Mouse (Mus musculus): ENCODE measurements around the gene Ube2v1.

Gene Ube2v1

DNA sequence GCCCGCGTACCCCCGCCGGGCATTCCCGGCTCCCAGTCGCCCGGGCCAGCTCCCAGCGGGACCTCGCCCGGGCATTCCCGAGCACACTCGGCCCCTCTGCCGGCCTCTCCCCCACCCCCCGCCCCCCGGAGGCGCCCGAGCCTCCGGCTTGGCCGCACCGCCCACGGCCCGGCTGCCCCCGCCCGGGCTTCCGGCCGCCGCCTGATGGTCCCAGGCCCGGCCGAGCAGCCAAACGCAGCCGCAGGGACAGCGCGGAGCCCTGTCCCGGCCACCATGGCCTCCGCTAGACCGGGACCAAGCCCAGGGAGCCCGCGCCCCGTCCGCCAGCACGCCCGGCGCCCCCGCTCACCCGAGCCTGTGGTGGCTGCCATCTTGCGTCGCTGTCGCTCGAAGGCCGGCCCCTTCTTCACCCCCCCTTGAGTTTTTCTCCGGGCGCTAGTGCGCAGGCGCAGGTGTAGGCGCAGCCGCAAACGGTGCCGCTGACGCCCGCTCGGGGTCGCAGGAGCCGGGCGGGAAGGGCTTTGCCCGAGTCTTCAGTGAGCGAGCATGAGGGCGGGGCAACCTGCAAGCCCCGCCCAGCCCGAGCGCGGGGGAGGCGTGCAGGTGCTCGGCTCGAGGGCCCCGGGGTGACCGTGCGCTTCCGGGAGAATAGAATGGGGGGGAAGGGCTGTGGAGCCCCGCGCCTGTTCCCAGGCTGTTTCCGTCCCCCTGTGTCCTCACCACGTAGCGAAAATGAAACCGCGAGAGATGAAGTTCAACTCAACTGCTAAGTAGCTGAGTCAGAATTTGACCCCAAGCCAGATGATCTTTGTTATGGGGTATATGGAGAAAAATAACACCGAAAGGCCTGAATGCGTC, at the start of gene Ube2v1:
TSS of gene Ube2v1 (minus strand) at position 505 of the 858 bp plus-strand sequence.
- DNase-seq, result peak; percentile 94 to 98

DNA sequence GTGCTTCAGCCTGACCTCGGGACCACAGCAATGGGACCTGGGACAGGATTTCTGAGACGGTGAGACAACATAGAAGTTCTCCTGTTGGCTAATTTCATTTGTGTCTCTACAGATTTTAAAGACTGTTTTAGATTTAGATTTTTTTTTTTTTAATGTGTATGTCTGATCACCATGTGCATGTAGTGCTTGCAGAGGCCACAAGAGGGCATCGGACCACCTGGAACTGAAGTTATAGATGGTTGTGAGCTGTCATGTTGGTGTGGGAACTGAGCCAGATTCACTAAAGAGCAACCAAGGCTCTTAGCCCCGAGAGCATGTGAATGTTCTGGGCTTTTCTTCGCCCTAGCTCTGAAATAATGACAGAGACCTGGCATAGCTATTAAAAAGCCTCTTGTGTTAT, 48.8 kb upstream of the Ube2v1 start:
- DNase-seq, result peak in 1 of 2 experiments; percentile 82

DNA sequence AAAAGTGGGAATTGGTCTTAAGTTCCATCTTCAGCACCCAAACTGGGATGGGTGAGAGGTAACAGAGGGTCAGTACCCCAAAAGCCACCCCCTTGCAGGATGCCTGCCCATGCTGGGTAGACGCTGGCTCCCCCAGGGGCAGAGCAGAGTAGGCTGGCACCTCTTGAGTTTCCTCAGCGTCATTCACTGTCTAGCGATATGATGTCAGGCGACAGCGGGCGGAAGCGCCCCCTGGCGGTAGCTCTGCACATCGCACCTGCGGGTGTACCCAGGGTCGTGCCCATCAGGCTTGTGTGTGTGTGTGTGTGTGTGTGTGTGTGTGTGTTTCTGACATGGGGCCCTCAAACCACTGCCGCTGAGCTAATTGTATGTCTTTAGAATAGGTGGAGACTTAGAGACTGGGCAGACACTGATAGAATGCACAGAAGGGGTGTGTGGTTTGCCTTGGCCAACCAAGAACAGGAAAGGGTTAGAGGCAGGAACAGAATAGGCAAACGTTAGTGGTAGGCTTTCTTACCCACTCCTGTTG, 48.1 kb upstream of the Ube2v1 start:
- DNase-seq, result peak; percentile 84 to 87

DNA sequence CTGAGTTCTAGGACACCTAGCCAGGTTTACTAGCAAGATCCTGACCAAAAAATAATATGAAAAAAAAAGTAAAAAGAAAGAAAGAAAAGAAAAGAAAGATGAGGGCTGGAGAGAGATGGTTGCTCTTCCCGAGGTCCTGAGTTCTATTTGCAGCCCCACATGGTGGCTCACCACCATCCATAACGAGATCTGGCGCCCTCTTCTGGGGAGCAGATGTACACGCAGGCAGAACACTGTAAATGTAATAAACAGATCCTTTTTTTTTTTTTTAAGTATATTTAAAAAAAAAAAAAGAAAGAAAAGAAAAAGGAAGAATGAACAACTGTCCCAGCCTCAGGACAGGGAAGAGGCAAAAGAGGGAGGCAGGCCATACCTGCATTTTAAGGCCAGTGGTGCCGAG, 46.7 kb upstream of the Ube2v1 start:
- DNase-seq, result no peak

DNA sequence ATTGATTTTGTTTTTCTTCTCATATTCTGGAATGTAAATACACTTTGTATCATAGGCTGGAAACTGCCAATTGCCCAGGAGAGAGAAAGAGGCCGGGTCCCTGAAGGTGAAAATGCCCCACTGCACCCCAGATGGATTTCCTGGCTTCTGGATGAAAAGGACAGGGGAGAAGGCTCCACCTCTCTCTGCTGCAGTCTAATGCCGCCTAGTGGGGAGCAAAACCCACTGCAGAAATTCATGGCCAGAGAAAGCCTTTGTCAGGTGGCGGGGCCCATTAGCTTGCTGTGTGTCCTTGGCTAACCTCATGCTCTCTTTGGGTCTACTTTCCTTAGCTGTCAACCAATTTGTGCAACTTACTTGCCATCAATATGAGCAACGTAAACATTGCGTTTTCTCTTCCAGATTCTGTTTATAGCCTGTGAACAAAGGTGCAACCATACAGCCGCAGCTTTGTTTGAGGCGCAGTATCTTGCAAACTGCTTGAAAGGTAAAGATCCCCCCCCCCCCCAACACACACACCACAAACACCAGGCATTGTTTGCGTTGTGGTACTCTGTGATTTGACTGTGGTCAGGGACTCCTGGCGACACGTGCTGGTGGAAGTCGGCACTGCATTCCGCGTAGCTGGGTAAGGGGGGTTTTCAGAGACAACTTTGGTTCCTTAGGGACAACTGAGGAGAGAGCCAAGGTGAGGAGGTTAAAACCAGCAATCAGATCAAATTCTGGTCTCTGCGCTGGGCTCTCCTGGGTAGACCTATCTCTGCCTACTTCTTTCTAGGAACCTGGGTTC, 43.4 kb upstream of the Ube2v1 start:
- DNase-seq, result peak; percentile 54 to 77

DNA sequence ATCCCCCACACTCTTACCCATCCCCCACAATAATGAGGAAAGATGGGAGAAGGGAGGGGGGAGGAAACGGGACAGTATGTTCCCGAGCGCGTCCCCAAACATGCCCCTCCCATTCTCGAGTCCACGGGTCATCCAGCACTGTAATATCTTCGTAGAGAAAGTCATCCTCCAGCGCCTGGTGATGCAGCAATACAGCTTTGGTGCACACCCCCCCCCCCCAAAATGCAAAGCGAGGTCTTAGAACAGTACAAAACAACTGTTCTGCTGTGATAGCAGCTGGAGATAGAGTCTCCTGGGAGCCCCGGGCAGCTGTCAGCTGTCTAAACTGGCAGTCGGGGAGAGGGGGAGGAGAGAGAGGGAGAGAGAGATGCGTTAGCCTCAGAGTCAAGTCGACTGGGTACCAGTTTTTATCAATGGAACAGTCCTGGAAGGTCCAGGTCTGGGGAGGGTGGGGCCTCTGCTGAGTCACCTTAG, 40.4 kb upstream of the Ube2v1 start:
- DNase-seq, result peak in 1 of 2 experiments; percentile 40

DNA sequence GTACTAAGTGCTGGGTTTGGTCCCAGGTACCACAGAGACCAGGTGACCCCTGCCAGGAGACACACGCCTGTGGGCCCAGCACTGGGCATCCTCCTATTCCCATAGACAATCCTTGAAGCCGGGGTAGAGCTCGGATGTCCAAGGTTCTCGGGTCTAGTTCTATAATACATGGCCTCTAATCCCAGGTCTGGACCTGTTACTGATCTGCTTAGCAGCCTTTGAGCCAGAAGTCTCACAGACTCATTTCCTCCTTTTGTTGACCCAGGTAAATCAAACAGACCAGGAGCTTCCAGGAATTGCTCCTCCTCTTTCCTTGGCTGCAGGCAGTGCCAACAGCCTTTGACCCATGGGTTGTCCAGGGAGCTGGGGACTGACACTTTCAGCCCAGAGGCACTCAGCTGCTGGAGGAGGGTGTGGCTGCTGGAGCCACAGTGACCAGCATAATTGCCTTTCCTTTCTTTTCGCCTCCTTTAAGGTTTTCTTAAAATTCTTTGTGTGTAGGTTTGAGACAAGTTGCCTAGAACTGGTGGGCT, 39.3 kb upstream of the Ube2v1 start:
- DNase-seq, result peak; percentile 67 to 91

DNA sequence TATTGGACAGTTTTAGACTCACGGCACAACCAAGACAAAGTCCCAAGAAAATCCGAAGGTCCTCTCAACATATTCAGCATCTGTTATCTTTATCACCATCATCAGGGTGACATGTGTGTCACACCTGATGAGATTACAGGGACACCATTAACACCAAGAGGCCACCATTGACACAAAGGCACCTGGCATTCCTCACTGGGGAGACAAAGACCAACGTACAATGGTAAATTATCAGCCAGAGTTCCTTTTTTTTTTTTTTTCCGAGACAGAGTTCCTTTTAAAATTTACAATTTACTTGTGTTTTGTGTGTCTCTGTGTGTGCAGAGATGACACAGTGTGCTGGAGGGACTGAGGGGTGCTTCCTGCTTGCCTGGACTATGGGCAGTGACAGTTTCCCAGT, 37.5 kb upstream of the Ube2v1 start:
- DNase-seq, result no peak

DNA sequence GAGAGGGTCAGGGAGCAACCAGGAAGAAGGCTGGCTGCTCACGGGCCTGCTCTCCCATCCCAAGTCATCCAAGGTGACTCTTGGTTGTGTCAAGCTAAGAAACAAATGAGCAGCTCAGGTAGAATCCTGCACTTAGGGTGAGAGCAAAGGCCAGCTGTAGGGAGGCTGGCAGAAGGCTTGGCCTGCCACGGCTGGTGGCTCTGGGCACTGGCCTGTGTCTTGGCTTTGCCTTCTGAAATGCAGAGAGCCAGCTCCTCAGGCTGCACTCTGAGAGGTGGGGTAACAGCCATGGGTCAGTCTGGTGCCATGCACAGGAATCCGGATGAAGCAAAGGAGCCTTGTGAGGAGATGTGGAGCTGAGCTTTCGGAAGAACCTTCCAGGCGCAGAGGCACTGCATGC, 36.5 kb upstream of the Ube2v1 start:
- peak; percentile 64 to 90 for DNase-seq

DNA sequence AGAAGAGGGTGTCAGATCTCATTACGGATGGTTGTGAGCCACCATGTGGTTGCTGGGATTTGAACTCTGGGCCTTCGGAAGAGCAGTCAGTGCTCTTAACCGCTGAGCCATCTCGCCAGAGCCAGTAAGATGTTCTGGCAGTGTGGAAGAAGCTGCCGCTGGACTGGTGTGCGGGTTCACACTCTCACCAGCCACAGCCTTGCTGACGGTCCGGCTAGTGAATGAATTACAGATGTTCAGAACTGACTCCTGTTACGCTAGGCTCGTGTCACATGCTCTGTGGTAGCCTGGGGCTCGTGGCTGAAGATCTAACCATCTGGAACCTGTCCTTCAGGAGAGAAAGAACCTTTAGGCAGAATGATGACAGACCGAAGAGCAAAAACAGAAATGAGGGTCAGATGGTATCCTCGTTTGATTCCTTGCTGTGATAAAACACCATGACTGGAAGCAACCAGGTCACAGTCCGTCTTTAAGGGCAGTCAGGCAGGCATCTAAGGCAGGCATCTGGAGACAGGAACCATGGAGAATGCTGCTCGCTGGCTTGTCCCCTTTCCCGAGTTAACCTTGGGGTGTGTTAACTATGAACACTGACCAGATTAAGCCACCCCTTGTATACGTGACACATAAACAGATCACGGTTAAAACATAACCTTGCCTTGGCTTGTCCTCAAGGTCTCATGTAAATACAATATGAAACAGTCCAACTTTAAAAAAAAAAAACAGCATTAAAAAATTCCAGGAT, 34.2 kb upstream of the Ube2v1 start:
- peak; percentile 80 to 93 for DNase-seq

DNA sequence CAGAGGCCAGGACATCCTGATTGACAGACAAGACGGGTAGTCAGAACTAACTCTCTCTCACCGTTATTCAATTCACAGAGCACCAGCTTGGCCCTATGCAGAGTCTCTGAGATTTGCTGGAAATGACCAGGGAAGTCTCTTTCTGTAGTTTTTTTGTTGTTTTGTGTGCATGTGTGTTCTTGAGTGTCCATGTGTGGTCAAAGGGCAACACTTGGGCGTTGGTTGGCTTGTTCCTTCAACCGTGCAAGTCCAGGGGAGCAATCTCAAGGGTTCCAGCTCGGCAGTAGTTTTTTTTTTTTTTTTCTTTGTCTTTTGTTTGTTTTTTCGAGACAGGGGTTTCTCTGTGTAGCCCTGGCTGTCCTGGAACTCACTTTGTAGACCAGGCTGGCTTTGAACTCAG, 30.8 kb upstream of the Ube2v1 start:
- peak; percentile 58 to 81 for DNase-seq

DNA sequence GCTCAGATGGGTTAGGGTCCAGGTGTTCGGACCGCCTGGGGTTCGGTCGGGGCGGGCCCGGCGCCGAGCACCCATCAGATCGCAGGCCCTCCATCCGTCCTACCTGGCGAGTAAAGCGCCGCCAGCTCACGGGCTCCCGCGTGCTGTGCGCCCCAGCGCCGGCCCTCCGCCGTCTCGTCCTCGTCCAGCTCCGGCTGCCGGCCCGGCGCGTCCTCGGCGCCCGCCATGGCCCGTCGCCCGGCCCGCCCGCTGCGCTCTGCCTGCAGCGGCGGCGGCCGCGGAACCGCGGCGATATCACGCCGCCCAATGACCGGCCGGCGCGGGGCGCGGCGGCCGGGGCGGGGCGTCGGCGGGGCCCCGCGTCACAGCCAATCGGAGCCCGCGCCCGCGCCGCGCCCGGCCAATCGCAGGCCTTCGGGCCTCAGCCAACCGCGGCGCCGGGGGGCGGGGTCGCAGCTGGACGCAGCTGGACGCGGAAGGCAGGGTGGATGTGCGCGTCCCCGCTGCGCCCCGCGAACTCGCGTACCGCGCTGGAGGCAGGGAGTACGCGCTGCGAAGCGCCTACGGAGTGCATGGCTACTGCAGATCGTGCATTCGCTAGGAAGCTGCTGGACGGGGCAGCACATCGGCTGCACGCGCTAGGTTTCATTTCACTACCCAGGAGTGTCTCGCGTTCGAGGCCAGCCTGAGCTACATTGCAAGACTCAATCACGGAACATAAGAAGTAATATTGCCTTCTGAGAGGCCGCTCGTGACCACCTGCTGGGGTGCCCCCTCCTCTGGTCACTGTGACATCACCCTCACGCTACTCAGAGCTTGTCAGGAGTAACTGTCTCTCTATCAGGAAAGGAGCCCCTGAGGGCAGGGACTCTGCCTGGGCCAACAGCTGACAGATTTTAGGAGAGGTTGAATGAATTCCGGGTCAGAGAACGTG, 29.6 kb upstream of the Ube2v1 start, which contains the start of gene Gm20431:
TSS of gene Gm20431 (minus strand) at position 227 of the 934 bp plus-strand sequence.
- DNase-seq, result peak; percentile 97 to 99

DNA sequence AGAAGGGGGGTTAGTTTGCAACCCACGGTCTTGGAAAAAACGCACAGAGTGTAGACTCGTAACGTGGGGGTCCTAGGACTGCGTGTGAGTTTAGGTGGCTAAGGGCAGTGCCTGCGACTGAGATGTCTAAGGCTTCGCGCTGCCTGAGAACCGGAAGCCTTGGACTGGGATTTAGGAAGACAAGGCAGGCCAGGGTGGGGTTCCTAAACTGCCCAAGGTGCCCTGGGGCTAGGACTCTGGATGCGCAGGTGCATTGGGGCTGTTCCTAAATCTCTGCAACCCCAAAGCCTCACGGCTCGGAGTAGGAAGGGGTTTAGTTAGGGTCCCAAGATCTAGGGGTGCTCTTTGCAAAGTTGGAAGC, 28.7 kb upstream of the Ube2v1 start:
- DNase-seq, result no peak

DNA sequence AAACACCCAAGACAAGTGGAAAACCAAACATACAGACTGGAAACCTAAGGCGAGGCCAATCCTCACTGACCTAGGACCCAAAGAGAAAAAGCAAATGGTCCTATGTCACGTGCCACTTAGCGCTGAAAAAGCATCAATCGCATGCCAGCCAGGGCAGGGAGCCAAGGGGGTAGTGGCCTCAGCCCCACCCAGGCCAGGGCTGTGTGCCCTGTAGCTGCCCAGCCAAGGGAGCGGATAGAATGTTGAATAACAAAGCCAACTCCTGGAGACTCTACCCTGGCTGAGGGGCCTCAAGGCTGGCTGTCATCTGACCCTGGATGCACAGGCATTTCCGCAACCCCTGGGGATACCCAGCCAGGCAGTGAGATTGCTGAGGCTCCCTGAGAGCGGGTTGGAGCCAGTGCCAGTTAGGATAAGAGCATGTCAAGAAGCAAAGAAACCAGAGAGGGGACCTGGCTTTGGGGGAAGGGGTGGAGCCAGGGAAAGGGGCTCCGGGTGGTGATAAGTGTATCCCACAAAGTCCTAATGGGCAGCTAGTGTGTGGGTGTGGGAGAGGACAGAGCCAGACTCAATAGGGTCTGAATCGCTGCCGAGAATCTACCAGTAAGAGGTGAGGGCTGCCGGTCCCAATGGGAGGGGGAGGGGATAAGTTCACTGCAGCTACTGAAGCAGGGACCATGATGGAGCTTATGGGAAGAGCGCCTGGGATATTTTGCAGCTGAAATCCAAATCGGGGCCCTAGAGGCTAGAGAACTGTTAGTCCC, 28.1 kb upstream of the Ube2v1 start:
- DNase-seq, result peak; percentile 95 to 96

DNA sequence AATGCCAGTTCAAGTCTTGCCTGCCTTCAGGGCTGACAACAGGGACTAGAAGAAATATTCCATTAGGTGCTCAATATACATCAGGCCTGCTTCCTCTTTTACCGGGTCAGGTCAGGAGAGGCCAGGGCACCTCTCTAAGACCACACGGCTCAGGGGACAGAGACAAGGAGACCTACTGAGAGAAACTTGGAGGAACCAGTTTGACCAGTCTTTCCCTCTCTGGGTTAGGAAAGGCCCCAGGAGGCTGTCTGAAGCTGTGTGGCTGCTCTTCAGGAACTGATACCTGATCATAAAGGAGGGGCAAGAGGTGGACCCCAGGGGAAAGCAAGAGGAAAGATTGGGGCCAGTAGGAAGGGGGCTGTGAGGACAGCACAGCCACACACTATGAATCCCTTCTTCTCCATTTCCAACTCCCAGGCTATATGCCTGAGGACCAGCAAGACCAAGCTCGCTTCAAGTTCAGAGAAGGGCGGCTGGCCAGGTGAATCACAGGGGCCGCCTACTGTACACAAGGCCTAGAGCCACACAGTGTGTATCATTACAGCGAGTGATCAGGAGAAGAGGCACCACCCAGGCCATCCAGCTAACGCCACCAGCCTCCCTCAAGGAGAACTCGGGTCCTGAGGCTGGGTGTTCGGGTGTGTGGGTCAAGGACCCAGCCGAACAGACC, 27.4 kb upstream of the Ube2v1 start:
- DNase-seq, result peak in 1 of 2 experiments; percentile 57

DNA sequence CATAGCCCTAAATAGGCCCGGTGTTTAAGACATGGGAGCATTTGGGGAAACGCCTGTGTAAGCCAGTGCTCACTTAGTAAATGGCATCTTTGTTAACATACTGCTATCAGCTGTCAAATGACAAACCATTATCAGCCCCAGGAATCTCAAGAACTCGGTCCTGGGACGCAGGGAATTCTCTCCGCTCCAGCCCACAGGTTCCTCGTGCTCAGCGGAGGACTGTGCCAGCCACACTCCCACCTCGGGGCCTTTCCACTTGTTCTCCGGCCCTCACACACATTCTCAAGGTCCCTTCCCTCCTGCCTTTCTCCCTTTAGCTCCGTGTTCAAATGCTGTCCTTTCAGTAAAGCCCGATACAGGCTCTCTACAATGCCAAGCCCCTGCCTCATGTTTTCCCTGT, 26.8 kb upstream of the Ube2v1 start:
- DNase-seq, result peak in 1 of 2 experiments; percentile 57

DNA sequence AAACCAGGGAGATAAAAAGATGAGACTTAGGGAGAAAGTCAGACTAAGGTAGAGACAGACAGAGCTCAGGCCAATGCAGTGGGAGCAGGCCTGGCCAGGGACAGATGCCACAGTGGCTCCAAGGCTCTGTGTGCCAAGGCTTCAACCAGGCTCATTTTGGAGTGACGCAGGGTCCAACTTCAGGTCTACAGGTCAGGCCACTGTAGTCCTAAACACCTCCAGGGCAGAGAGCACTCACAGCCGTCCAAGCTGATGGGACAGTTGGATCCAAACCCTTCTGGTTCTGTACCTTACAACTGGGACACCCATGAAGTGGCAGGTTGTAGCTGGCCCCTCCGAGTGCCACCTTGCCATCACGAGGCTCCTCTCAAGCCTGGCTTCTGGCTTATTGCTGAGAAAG, 26.1 kb upstream of the Ube2v1 start:
- peak in 1 of 2 experiments; percentile 70 for DNase-seq

DNA sequence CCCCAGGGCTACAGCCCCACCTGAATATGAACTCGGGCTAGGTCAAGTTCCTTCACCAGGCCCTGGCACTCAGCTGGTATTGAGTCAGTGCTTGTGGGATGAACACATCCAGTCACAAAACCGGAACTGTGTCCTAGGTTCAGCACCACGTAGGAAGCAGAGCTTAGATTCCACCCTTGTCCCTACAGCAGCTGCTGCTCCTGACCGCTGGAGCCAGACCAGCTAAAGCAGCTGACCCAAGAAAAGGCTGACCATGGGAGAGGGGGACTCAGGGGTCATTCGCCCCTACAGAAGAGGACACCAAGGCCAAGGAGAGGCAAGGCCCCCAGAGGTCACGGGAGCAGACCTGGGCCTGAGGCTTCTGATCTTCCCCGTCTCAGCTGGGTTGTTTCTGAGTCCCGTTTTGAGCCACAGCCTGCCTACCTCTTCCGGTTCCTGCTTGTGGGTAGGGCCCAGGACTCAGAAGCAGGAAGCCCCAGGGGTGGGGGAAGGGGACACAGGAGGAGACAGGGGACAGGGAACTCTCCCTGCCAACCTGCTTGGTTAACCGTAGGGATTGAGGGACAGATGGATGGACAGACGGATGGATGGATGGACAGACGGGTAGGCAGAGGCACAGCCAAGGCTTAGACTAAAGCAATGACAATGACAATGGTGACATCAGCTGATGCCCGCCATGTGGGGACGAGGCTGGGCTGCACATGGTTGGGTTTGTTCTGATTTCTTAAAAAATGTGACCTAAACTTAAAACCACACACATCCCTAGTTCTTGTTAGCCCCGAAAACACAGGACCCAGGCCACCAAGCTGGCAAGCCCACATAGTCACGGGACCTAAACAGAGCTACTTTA, 25.0 kb upstream of the Ube2v1 start:
- peak in 1 of 2 experiments; percentile 78 for DNase-seq
